In genomic region chr3:21850977-21851376, GRCm38 (mm10) we compare ENCODE assay signal across 28 mouse cellular contexts.
DNase-seq lines count a peak whose midpoint lies in the region; ATAC-seq lines count a peak whose summit lies in the region.
"Had no signal": no experiment of that assay in that cellular context is flagged by ENCODE, and none has a peak within 500 bp of the region (broad histone marks: within the 10 kb centered on the region; RNA-seq: fewer than 3 reads in every experiment).

No protein-coding gene starts in this region.

- no peak for DNase-seq in kidney, postnatal 10 days
- peak; percentile 5 for DNase-seq in midbrain, embryonic 14.5 days
- peak; percentile 34 for DNase-seq in ZHBTc4 (ENCODE audit: low read depth, low spot score)
- no peak for DNase-seq in ovary, postnatal 10 days (ENCODE audit: low spot score)
- DNase-seq: adrenal gland, postnatal 10 days; B cell, adult 2 months; cerebellum, adult 11 months; cerebellum, adult 9-10 months; cerebellum, postnatal 36 days; gastrocnemius, postnatal 25 days; heart, adult 11 months; kidney, adult 8-10 months; kidney, postnatal 36 days; retina, postnatal 1 day; right cerebral cortex, postnatal 14 days had no signal

- H3K27me3 ChIP-seq in kidney, embryonic 15.5 days: no peaks in the 10 kb centered on the region
- H3K27me3 ChIP-seq in midbrain, embryonic 14.5 days (ENCODE audit: control insufficient read depth, insufficient read depth, low read length): no peaks in the 10 kb centered on the region
- H3K27me3 ChIP-seq in midbrain, embryonic 15.5 days (replicated peaks): no peaks in the 10 kb centered on the region
- H3K27me3 ChIP-seq: embryonic facial prominence, embryonic 12.5 days; heart, embryonic 15.5 days; hindbrain, embryonic 12.5 days; limb, embryonic 12.5 days; lung, embryonic 15.5 days; stomach, embryonic 15.5 days had no signal

- H3K27ac ChIP-seq in kidney, embryonic 15.5 days: no peak overlapping the region
- no peak overlapping the region for H3K27ac ChIP-seq in midbrain, embryonic 14.5 days (replicated peaks; ENCODE audit: low read depth, low read length)
- no peak overlapping the region for H3K27ac ChIP-seq in midbrain, embryonic 15.5 days
- H3K27ac ChIP-seq: embryonic facial prominence, embryonic 12.5 days; forebrain, embryonic 10.5 days; heart, embryonic 10.5 days; heart, embryonic 15.5 days; hindbrain, embryonic 12.5 days; layer of hippocampus, adult 2 months; left cerebral cortex, adult 2 months; limb, embryonic 12.5 days; lung, embryonic 15.5 days; stomach, embryonic 15.5 days had no signal

- peak; percentile 18; the same call in 1 of the 2 replicates for ATAC-seq in kidney, embryonic 15.5 days (replicated peaks; ENCODE audit: low FRiP score)
- no peak for ATAC-seq in midbrain, embryonic 14.5 days (ENCODE audit: low FRiP score, low TSS enrichment)
- no peak for ATAC-seq in midbrain, embryonic 15.5 days (replicated peaks)
- ATAC-seq: intestine, embryonic 16.5 days had no signal

- no peaks in the 10 kb centered on the region for H3K9me3 ChIP-seq in kidney, embryonic 15.5 days (replicated peaks)
- no peaks in the 10 kb centered on the region for H3K9me3 ChIP-seq in midbrain, embryonic 14.5 days (ENCODE audit: control insufficient read depth, low read length)
- H3K9me3 ChIP-seq in midbrain, embryonic 15.5 days: no peaks in the 10 kb centered on the region
- H3K9me3 ChIP-seq: embryonic facial prominence, embryonic 12.5 days; forebrain, embryonic 10.5 days; heart, embryonic 10.5 days; heart, embryonic 15.5 days; hindbrain, embryonic 12.5 days; limb, embryonic 12.5 days; lung, embryonic 15.5 days; stomach, embryonic 15.5 days had no signal

- H3K9ac ChIP-seq in kidney, embryonic 15.5 days: no peak overlapping the region
- no peak overlapping the region for H3K9ac ChIP-seq in midbrain, embryonic 14.5 days (replicated peaks; ENCODE audit: low read length)
- H3K9ac ChIP-seq in midbrain, embryonic 15.5 days: no peak overlapping the region
- H3K9ac ChIP-seq: embryonic facial prominence, embryonic 12.5 days; heart, embryonic 15.5 days; hindbrain, embryonic 12.5 days; limb, embryonic 12.5 days; lung, embryonic 15.5 days; stomach, embryonic 15.5 days had no signal

- no peak overlapping the region for H3K4me2 ChIP-seq in kidney, embryonic 15.5 days
- H3K4me2 ChIP-seq in midbrain, embryonic 14.5 days (ENCODE audit: low read length): no peak overlapping the region
- H3K4me2 ChIP-seq in midbrain, embryonic 15.5 days: no peak overlapping the region
- H3K4me2 ChIP-seq: embryonic facial prominence, embryonic 12.5 days; heart, embryonic 15.5 days; hindbrain, embryonic 12.5 days; limb, embryonic 12.5 days; lung, embryonic 15.5 days; stomach, embryonic 15.5 days had no signal

- H3K4me3 ChIP-seq in kidney, embryonic 15.5 days (replicated peaks): no peak overlapping the region
- no peak overlapping the region for H3K4me3 ChIP-seq in midbrain, embryonic 14.5 days (replicated peaks; ENCODE audit: low read depth, low read length)
- no peak overlapping the region for H3K4me3 ChIP-seq in midbrain, embryonic 15.5 days
- H3K4me3 ChIP-seq: embryonic facial prominence, embryonic 12.5 days; forebrain, embryonic 10.5 days; heart, embryonic 10.5 days; heart, embryonic 15.5 days; hindbrain, embryonic 12.5 days; layer of hippocampus, adult 2 months; left cerebral cortex, adult 2 months; limb, embryonic 12.5 days; lung, embryonic 15.5 days; stomach, embryonic 15.5 days had no signal

- WGBS in kidney, embryonic 15.5 days: 88% methylated on average over 2 of the region's 2 CpGs
- WGBS in midbrain, embryonic 14.5 days: 95% methylated on average over 2 of the region's 2 CpGs
- WGBS in midbrain, embryonic 15.5 days: 96% methylated on average over 2 of the region's 2 CpGs

- H3K36me3 ChIP-seq in kidney, embryonic 15.5 days: no peaks in the 10 kb centered on the region
- H3K36me3 ChIP-seq in midbrain, embryonic 14.5 days (ENCODE audit: control insufficient read depth, insufficient read depth, low read length): no peaks in the 10 kb centered on the region
- no peaks in the 10 kb centered on the region for H3K36me3 ChIP-seq in midbrain, embryonic 15.5 days (replicated peaks)
- H3K36me3 ChIP-seq: embryonic facial prominence, embryonic 12.5 days; forebrain, embryonic 10.5 days; heart, embryonic 10.5 days; heart, embryonic 15.5 days; hindbrain, embryonic 12.5 days; limb, embryonic 12.5 days; lung, embryonic 15.5 days; stomach, embryonic 15.5 days had no signal

- H3K4me1 ChIP-seq in kidney, embryonic 15.5 days: no peaks in the 10 kb centered on the region
- no peaks in the 10 kb centered on the region for H3K4me1 ChIP-seq in midbrain, embryonic 14.5 days (ENCODE audit: control insufficient read depth, insufficient read depth, low read length)
- no peaks in the 10 kb centered on the region for H3K4me1 ChIP-seq in midbrain, embryonic 15.5 days
- H3K4me1 ChIP-seq: embryonic facial prominence, embryonic 12.5 days; forebrain, embryonic 10.5 days; heart, embryonic 15.5 days; hindbrain, embryonic 12.5 days; limb, embryonic 12.5 days; lung, embryonic 15.5 days; stomach, embryonic 15.5 days had no signal

Comparison
In these comparisons a context has a peak if more than half of its experiments do, and no peak if none do; other contexts are left out.
1. DNase-seq: peak in midbrain, embryonic 14.5 days (single experiment) and ZHBTc4 (single experiment); none in kidney, postnatal 10 days (single experiment) and ovary, postnatal 10 days (single experiment).